Mouse (Mus musculus) CH12.LX (cell line): ENCODE data around the gene Ing1.

Experiments
- CTCF ChIP-seq, 2 experiments: IDR thresholded peaks in 1 of 2; conservative IDR thresholded peaks in 1 of 2; 2 replicates each; pipeline ENCODE4 v1.5.1; 2011 to 2012; ENCODE audit warnings: low read depth in 2 of 2, low read length in 2 of 2, improper control_type of control experiment in 1 of 2, inconsistent platforms in 1 of 2, mild to moderate bottlenecking in 1 of 2, moderate library complexity in 1 of 2
- EP300 ChIP-seq: IDR thresholded peaks from 2 replicates; pipeline ENCODE4 v1.6.1; 2011; ENCODE audit warnings: low read length, improper control_type of control experiment
- MEF2A ChIP-seq: IDR thresholded peaks from 2 replicates; pipeline ENCODE4 v1.6.1; 2014; ENCODE audit warnings: low read depth, mild to moderate bottlenecking, inconsistent platforms, low read length, improper control_type of control experiment, borderline replicate concordance

- TF ChIP-seq CTCF (conservative IDR thresholded peaks at IDR 0.05 in 1 of 2, IDR thresholded peaks at IDR 0.05 in 1 of 2; ENCODE audit: low read depth in 2 of 2, low read length in 2 of 2) (no peak), EP300 (no peak), MEF2A (no peak)
These were observed 1.5 kb downstream of the Ing1 start for GRCm38 (mm10) chr8:11556691-11557423.
